Mouse (Mus musculus) erythroid progenitor cell, adult 5-6 weeks (primary cell): ENCODE results near the gene Zdhhc12. TPM values are rescaled to one million over a fixed set of nuclear protein-coding genes. Genes with fewer than 3 reads are reported as not detected.
A peak's percentile ranks its signal among the peaks of the same experiment; 100 is the strongest.
"Not testable (repeated sequence)": the region's sequence is repeated elsewhere in the genome, so short reads cannot be mapped to it uniquely, and the experiment has no call there.

Experiments
- ATAC-seq: replicated peaks from 2 replicates; pipeline ENCODE4 v1.8.0; 2016; ENCODE audit warnings: moderate number of reproducible peaks, mild to moderate bottlenecking, moderate TSS enrichment, inconsistent platforms; ENCODE audit not compliant: poor library complexity, low FRiP score, severe bottlenecking
- total RNA-seq, 2 experiments: library from RNA; stranded (forward) in 1 of 2; stranded (reverse) in 1 of 2; fragments of 150-400 nt in 1 of 2; fragments of 186-747, 209-891 nt in 1 of 2; gene quantifications; 2 replicates each; pipeline versions ENCODE4 v1.2.3 to v1.2.4; 2015 to 2017; ENCODE audit warnings: low replicate concordance in 2 of 2

Zdhhc12 gene
- 8.6 and 13.4 TPM in 2 replicates for total RNA-seq (2015; ENCODE audit: low replicate concordance)
- 2.3 and 4.0 TPM in 2 replicates for total RNA-seq (2017; ENCODE audit: low replicate concordance)

GRCm38 (mm10) chr2:30093471-30094207, at the start of gene Zdhhc12:
Gene Zdhhc12, minus strand, starts transcription at chr2:30093648.
- peak; percentile 94 for ATAC-seq

DNA sequence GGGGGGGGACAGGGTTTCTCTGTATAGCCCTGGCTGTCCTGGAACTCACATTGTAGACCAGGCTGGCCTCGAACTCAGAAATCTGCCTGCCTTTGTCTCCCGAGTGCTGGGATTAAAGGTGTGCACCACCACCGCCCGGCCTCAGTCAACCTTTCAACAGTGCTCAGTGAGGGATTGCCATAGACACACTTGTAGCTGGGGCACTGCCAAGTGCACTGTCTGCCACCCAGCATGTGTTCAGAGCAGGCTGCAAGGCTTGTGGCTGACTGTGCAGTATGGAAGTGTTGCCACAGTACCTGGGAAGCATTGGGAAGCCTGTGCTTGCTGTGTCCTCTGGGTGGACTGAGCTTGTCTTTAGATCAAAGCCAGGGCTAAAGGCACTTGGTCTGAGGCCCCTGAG, 46.6 kb upstream of the Zdhhc12 start:
- not testable (repeated sequence) for ATAC-seq

- ATAC-seq, result no peak
Measured at GRCm38 (mm10) chr2:30136458-30136857, 43.0 kb upstream of the Zdhhc12 start.

DNA sequence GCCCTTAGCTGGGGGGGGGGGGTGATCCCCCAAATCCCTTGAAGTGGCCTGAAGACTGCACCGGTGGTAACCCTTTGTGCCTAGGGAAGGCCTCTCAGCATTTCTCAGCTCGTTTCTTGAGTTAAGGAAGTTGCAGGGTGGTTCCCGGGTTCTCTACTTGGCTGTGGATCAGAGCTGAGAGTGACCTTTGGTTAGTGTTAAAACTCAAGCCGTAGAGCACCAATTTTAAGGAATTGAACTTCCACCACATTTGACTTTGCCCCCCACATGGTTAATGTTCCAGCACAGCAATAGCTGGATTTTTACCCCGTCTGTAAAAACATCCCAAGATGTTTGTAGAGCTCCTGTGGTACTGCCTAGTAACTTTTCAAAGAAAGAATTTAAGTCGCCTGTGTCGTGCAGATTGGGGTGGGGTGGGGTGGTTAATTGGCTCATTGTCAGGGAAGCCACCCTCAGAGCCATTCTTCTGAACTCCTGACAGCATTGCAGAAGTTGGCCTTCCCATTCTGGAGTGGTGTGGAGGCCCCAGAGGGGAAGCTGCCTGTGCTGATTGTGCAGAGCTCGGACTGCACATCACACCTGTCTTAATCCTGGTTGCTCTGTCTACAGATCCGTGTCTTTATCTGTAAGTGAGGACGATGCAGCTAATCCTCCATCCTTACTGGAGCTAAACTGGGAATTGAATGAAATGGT, 41.6 kb upstream of the Zdhhc12 start:
- no peak for ATAC-seq

GRCm38 (mm10) chr2:30134378-30134711, 40.9 kb upstream of the Zdhhc12 start:
- no peak for ATAC-seq

GRCm38 (mm10) chr2:30133613-30134377, 40.3 kb upstream of the Zdhhc12 start, which contains the start of gene Tbc1d13:
Gene Tbc1d13, plus strand, starts transcription at chr2:30133746.
- peak; percentile 93 for ATAC-seq

GRCm38 (mm10) chr2:30132801-30133612, 39.6 kb upstream of the Zdhhc12 start:
- ATAC-seq, result no peak; the same call in none of the 2 replicates

- not testable (repeated sequence) for ATAC-seq
Measured at GRCm38 (mm10) chr2:30131240-30131639, 37.8 kb upstream of the Zdhhc12 start.

GRCm38 (mm10) chr2:30130156-30130555, 36.7 kb upstream of the Zdhhc12 start:
- no peak for ATAC-seq

DNA sequence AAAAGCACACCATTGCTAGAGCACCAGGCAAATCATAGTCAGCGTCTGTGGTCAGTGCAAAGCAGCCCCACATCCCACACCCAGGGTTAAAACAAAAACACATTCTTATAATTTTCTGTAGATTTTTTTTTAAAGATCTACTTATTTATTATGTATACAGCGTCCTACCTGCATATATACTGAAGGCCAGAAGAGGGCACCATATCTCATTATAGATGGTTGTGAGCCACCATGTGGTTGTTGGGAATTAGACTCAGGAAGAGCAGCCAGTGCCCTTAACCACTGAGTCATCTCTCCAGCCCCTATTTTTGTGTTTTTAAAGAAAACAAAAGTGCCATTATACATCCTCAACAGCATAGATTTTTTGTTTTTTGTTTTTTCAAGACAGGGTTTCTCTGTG, 35.3 kb upstream of the Zdhhc12 start:
- ATAC-seq, result no peak

DNA sequence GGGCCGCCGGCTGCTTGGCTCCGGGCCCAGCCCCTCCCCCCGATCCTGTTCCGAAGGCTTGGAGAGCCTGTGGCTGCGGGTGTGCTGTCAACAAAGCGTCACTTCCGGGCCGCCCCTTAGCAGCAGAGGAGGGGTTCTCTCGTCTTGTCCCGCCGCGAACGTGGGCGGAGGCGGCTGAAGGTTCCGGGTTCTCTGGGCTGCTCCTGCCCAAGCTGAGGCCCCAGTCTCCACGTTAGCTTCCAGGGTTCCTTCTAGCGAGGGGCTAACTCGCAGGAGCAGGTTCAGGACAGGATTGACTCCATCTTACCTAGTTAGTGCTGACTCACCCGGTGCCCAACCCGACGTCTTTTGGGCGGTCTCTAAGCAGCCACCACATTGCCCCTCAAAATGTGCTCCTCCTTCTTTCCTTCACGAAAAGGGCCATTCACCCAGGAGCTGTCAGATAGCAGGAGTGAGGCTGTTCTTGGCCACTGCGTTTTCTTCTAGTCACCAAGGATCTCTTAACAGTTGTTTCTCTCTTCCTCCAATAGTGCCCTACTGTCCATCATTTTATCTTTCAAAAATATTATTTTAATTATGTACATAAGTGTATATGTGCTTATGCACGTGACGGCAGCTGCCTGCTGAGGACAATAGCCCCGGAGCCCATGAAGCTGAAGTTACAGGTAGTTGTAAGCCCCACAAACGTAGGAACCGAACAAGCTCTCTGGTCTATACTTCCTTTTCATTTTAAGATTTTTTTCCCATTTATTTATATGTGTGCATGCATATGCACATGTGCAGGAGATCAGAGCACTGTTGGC, 31.2 kb upstream of the Zdhhc12 start, which contains the start of gene Zer1:
Gene Zer1 (minus strand): TSS at position 114 of the 803 bp plus-strand sequence.
- ATAC-seq, result peak; percentile 92

DNA sequence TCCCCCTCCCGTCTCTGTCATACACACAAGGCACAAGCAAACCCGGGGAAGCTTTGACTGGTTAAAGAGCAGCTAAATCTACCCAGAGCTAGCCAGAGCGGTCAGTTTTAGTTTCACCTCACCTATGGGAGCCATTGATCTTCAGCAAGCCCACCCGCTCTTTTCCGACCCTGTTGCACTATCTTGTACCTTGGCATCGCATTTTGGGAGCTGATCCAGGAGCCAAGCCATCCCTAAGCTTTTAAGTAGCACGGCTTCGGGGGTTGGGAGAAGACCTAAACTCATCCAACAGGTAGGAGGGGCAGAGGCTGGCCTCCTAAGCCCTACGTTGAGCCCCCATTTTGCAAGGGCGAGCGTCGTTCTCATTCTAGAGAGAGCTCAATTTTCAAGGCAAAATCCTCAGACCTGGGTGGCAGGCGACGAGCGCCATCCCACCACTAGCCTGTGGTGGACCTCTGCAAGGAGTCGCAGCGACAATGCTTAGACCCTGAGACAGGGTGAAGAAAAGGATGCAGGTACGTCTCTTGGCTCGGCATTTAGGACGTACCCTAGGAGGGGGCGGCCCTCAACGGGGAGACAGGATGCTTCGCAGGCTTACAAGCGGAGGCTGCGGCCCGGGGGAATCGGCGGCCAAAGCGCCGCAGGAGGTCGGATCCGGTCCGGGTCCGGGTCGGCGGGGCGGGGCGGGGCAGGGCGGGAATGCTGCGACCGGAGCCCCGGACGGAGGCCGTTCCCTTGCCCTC, 30.5 kb upstream of the Zdhhc12 start:
- peak; percentile 11; the same call in 1 of the 2 replicates for ATAC-seq

DNA sequence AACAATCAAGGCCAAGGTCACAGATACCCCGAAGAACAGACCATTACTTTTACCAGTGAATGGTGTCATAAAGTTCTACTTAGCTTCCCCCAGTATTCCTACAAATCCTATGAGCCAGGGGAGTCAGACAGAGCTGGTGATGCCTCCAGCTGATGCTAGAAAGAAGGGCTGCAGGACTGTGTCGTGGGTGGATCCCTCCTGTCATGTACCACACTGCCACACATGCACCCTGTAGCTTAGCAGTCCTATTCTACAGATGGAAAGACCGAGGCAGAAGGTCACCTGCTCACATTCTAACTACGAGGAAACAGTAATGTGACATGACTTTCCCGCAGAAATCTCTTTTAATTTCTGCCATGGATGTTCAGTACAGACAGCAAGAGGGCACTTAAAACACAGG, 29.3 kb upstream of the Zdhhc12 start:
- ATAC-seq, result no peak

GRCm38 (mm10) chr2:30120269-30120668, 26.8 kb upstream of the Zdhhc12 start:
- ATAC-seq, result no peak

DNA sequence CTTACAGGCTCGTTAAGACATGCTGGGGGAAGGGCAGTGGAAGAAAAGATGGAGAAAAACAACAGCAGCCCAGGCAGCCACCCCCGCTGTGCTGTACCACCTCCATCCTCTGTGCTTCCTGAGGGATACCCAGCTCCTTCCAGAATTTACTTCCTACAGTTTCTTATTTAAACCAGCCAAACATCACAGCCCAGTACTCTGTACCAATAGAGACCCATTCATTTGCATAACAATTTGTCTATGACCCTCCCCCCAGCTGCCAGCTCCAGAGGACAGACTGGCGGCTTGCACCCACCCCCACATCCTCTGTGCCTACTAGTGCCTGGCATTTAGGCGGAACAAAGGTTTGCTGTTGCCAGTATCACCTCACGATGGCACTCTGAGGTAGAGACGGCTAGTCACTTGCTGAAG, 26.2 kb upstream of the Zdhhc12 start:
- ATAC-seq, result no peak

DNA sequence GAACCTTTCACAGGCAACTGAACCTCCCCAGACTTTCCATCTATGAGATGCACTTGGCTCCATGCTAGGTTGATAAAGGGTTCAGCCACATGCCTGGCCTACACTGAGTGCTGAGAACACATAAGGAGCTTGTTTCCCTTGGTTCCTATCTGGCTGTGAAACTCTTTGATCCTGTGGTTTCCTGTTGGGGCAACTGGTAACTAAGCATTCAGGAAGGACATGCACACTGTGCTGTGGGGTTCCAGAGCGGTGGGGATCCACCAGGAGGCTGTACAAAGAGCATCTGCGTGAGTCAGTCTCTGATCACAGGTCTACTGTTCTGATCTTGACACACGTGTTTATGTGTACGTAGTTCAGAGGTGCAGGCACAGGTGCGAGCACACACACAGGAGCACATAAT, 19.1 kb upstream of the Zdhhc12 start:
- ATAC-seq, result no peak

DNA sequence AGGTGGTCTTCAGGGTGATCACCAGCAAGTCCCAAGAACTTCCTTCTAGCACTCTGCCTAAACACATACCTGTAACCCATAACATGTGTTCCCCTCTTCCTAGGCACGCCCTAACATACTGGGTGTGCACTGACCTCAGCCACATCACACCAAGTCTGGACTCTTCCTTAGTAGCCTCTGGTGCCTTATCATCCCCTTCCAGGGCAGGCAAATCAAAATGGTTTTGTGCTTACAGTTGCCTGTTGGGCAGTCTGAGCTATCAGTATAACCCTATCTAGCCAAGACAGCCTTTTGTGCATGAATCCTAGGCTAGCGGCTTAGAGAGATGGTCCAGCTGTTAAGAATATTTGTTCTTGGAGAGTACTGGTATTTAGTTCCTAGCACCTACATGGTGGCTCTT, 18.1 kb upstream of the Zdhhc12 start:
- no peak for ATAC-seq

DNA sequence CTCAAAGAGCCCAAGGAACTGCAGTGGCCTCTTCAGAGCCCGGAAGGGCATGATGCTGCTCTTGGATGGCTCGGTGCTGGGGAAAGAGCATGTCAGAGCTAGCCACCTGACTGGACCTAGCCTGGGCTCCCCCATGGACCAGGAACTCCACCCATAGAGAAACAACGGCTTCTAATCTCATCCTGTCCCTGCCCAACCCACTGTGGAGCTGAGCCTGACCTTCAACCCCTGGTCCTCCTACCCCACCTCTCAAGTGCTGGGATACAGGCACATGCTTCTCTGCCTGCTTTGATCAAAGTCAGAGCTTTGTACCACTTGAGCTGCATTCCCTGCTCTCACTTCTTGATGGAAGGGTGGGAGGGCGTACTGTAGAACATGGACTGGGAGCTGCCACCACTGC, 14.8 kb upstream of the Zdhhc12 start:
- ATAC-seq, result no peak
